Comparison of ENCODE assay signal across 21 mouse cellular contexts in genomic region chr3:55056376-55056775, GRCm38 (mm10). TPM values are rescaled to one million over a fixed set of nuclear protein-coding genes. Genes with fewer than 3 reads are reported as not detected.
DNase-seq lines count a peak whose midpoint lies in the region; ATAC-seq and TF ChIP-seq lines count a peak whose summit lies in the region.
"Had no signal": no experiment of that assay in that cellular context is flagged by ENCODE, and none has a peak within 500 bp of the region (broad histone marks: within the 10 kb centered on the region; RNA-seq: fewer than 3 reads in every experiment).

No protein-coding gene starts in this region.

- H3K9me3 ChIP-seq in hindbrain, embryonic 15.5 days: no peaks in the 10 kb centered on the region
- H3K9me3 ChIP-seq in hindbrain, postnatal 0 days (ENCODE audit: low read length): no peaks in the 10 kb centered on the region
- H3K9me3 ChIP-seq: forebrain, embryonic 12.5 days; heart, embryonic 12.5 days; hindbrain, embryonic 12.5 days had no signal

- TF ChIP-seq CTCF in hindbrain, postnatal 0 days (IDR thresholded peaks at IDR 0.05; ENCODE audit: low read depth): no peak
- no peak for TF ChIP-seq CTCF in testis, adult 2 months (IDR thresholded peaks at IDR 0.05; ENCODE audit: control insufficient read depth, insufficient read depth, insufficient replicate concordance, low read depth, low read length)

- peaks cover 13% of the 10 kb centered on the region; the same call in 1 of the 2 replicates for H3K27me3 ChIP-seq in hindbrain, embryonic 15.5 days
- no peaks in the 10 kb centered on the region for H3K27me3 ChIP-seq in hindbrain, postnatal 0 days (ENCODE audit: insufficient read depth, low read length)
- no peaks in the 10 kb centered on the region for H3K27me3 ChIP-seq in testis, adult 2 months (ENCODE audit: control insufficient read depth, insufficient read depth, low read length)

- ATAC-seq in hindbrain, embryonic 15.5 days (ENCODE audit: low FRiP score, low read depth): no peak
- ATAC-seq in hindbrain, postnatal 0 days: no peak
- ATAC-seq: activated CD4-positive, CD25-positive, alpha-beta regulatory T cell, adult 4 months; forebrain, embryonic 16.5 days; intestine, embryonic 16.5 days had no signal

- peaks cover 12% of the 10 kb centered on the region for H3K4me1 ChIP-seq in hindbrain, embryonic 15.5 days (replicated peaks)
- no peaks in the 10 kb centered on the region for H3K4me1 ChIP-seq in hindbrain, postnatal 0 days (ENCODE audit: insufficient read depth, low read length)
- H3K4me1 ChIP-seq in testis, adult 2 months (ENCODE audit: control insufficient read depth, insufficient read depth, low read length): peaks cover 11% of the 10 kb centered on the region

- TF ChIP-seq POLR2A in testis, adult 2 months (IDR thresholded peaks at IDR 0.05; ENCODE audit: control insufficient read depth, low read depth, low read length): no peak

- no peak overlapping the region for H3K27ac ChIP-seq in hindbrain, embryonic 15.5 days (replicated peaks)
- no peak overlapping the region for H3K27ac ChIP-seq in hindbrain, postnatal 0 days
- no peak overlapping the region for H3K27ac ChIP-seq in testis, adult 2 months (ENCODE audit: control insufficient read depth, insufficient read depth, low read depth, low read length)
- H3K27ac ChIP-seq: forebrain, embryonic 12.5 days; hindbrain, embryonic 12.5 days had no signal

- H3K9ac ChIP-seq in hindbrain, embryonic 15.5 days: no peak overlapping the region
- H3K9ac ChIP-seq in hindbrain, postnatal 0 days (replicated peaks; ENCODE audit: low read length): no peak overlapping the region
- H3K9ac ChIP-seq: hindbrain, embryonic 12.5 days had no signal

- no peak overlapping the region for H3K4me3 ChIP-seq in hindbrain, embryonic 15.5 days
- H3K4me3 ChIP-seq in hindbrain, postnatal 0 days (ENCODE audit: low read length): no peak overlapping the region
- H3K4me3 ChIP-seq in testis, adult 2 months (ENCODE audit: control insufficient read depth, low read depth, low read length): peak overlapping the region; percentile 10

- DNase-seq in hindbrain, postnatal 0 days (ENCODE audit: low spot score): no peak
- DNase-seq in testis, postnatal 14 days (ENCODE audit: low spot score): no peak
- peak; percentile 48 for DNase-seq in ZHBTc4 (ENCODE audit: low read depth, low spot score)
- no peak for DNase-seq in adrenal gland, postnatal 36 days
- DNase-seq: adrenal gland, postnatal 25 days; cerebellum, adult 2 months; cerebellum, postnatal 10 days; gastrocnemius, postnatal 14 days had no signal

- H3K36me3 ChIP-seq in hindbrain, embryonic 15.5 days: no peaks in the 10 kb centered on the region
- no peaks in the 10 kb centered on the region for H3K36me3 ChIP-seq in hindbrain, postnatal 0 days (ENCODE audit: insufficient read depth, low read length)
- H3K36me3 ChIP-seq in testis, adult 2 months (ENCODE audit: control insufficient read depth, insufficient read depth, low read length): no peaks in the 10 kb centered on the region
- H3K36me3 ChIP-seq: forebrain, embryonic 12.5 days; G1E; heart, embryonic 12.5 days; hindbrain, embryonic 12.5 days had no signal

- 0 out of 2 replicates have a peak overlapping the region, but pooled peaks have one; percentile 91 for H3K4me2 ChIP-seq in hindbrain, embryonic 15.5 days
- no peak overlapping the region for H3K4me2 ChIP-seq in hindbrain, postnatal 0 days (ENCODE audit: low read depth, low read length)

- WGBS in hindbrain, embryonic 15.5 days: 67% methylated on average over 8 of the region's 8 CpGs
- 70% methylated on average over 8 of the region's 8 CpGs for WGBS in hindbrain, postnatal 0 days

RNA-seq across cellular contexts. Expression of gene Ccna1, which starts 1.1 kb away (rescaled TPM):
- polyA plus RNA-seq in hindbrain, embryonic 15.5 days (2015; fragmentation: Nextera tagmentation; extraction: Ambion mirVana): 1.4 and 2.1 TPM in 2 replicates
- 0.68 and 1.3 TPM in 2 replicates for total RNA-seq in hindbrain, postnatal 0 days (2014; rRNA removed)
- polyA plus RNA-seq in hindbrain, postnatal 0 days (2015; fragmentation: Nextera tagmentation; extraction: Ambion mirVana): 2.0 and 4.2 TPM in 2 replicates
- 144 and 152 TPM in 2 replicates for polyA plus RNA-seq in testis, adult 2 months (2012; rRNA removed)
- total RNA-seq in adrenal gland, postnatal 36 days (2021): not detected
- total RNA-seq: adrenal gland, adult 18-20 months; adrenal gland, postnatal 25 days; G1E; gastrocnemius, adult 18-20 months; gastrocnemius, postnatal 14 days; heart, adult 8-10 months; heart, postnatal 25 days had no signal
- polyA plus RNA-seq: activated CD4-positive, CD25-positive, alpha-beta regulatory T cell, adult 4 months; G1E had no signal

RNA-seq across cellular contexts. Expression of gene Spg20, which starts 55.5 kb away (rescaled TPM):
- polyA plus RNA-seq in hindbrain, embryonic 15.5 days (2015; fragmentation: Nextera tagmentation; extraction: Ambion mirVana): 14.1 and 16.1 TPM in 2 replicates
- 14.8 and 18.4 TPM in 2 replicates for total RNA-seq in hindbrain, postnatal 0 days (2014; rRNA removed)
- 10.0 and 10.9 TPM in 2 replicates for polyA plus RNA-seq in hindbrain, postnatal 0 days (2015; fragmentation: Nextera tagmentation; extraction: Ambion mirVana)
- polyA plus RNA-seq in testis, adult 2 months (2012; rRNA removed): 11.1 and 12.9 TPM in 2 replicates
- total RNA-seq in adrenal gland, postnatal 36 days (2021): 10 to 100 TPM; 40.6 to 59.0 TPM

Comparison
In these comparisons a context has a peak if more than half of its experiments do, and no peak if none do; other contexts are left out.
1. RNA of gene Ccna1, which starts 1.1 kb away (polyA plus RNA-seq): 144 to 152 TPM in testis, adult 2 months; 1.4 to 2.1 TPM in hindbrain, embryonic 15.5 days and 2.0 to 4.2 TPM in hindbrain, postnatal 0 days; every median in the first group is over 10 times any median in the second.